8 mouse cellular contexts compared by ENCODE assay signal in genomic region chr3:93597221-93597913, GRCm38 (mm10). TPM values are rescaled to one million over a fixed set of nuclear protein-coding genes. Genes with fewer than 3 reads are reported as not detected.
DNase-seq lines count a peak whose midpoint lies in the region; ATAC-seq lines count a peak whose summit lies in the region.
"Had no signal": no experiment of that assay in that cellular context is flagged by ENCODE, and none has a peak within 500 bp of the region (broad histone marks: within the 10 kb centered on the region; RNA-seq: fewer than 3 reads in every experiment).

No protein-coding gene starts in this region.

- no peaks in the 10 kb centered on the region for H3K9me3 ChIP-seq in limb, embryonic 10.5 days (replicated peaks)
- no peaks in the 10 kb centered on the region for H3K9me3 ChIP-seq in midbrain, embryonic 13.5 days
- H3K9me3 ChIP-seq: midbrain, embryonic 12.5 days had no signal

- no peaks in the 10 kb centered on the region for H3K27me3 ChIP-seq in limb, embryonic 10.5 days (ENCODE audit: low read depth, poor library complexity, severe bottlenecking)
- no peaks in the 10 kb centered on the region for H3K27me3 ChIP-seq in midbrain, embryonic 13.5 days
- H3K27me3 ChIP-seq: midbrain, embryonic 12.5 days had no signal

- H3K27ac ChIP-seq in limb, embryonic 10.5 days = no peak overlapping the region
- no peak overlapping the region for H3K27ac ChIP-seq in midbrain, embryonic 13.5 days
- H3K27ac ChIP-seq: midbrain, embryonic 12.5 days had no signal

- H3K4me2 ChIP-seq in midbrain, embryonic 13.5 days (replicated peaks) = no peak overlapping the region
- H3K4me2 ChIP-seq: midbrain, embryonic 12.5 days had no signal

- peaks cover 17% of the 10 kb centered on the region for H3K4me1 ChIP-seq in limb, embryonic 10.5 days
- H3K4me1 ChIP-seq in midbrain, embryonic 13.5 days (replicated peaks) = no peaks in the 10 kb centered on the region

- ATAC-seq in midbrain, embryonic 13.5 days = 0 out of 2 replicates have a peak, but pooled peaks have one; percentile 17

- H3K4me3 ChIP-seq in limb, embryonic 10.5 days = no peak overlapping the region
- no peak overlapping the region for H3K4me3 ChIP-seq in midbrain, embryonic 13.5 days (replicated peaks)
- H3K4me3 ChIP-seq: midbrain, embryonic 12.5 days had no signal

- no peaks in the 10 kb centered on the region for H3K36me3 ChIP-seq in limb, embryonic 10.5 days
- H3K36me3 ChIP-seq in midbrain, embryonic 13.5 days = no peaks in the 10 kb centered on the region
- H3K36me3 ChIP-seq: midbrain, embryonic 12.5 days had no signal

- peak; percentile 52 for DNase-seq in T-cell, adult 2 months (ENCODE audit: low spot score)
- peak; percentile 80 for DNase-seq in embryo, embryonic 10.5 days (ENCODE audit: low spot score)
- DNase-seq in heart, adult 8-10 months (ENCODE audit: low spot score) = peak; percentile 91
- DNase-seq in kidney, adult 11 months = peak; percentile 85
- peak; percentile 41 for DNase-seq in limb, embryonic 10.5 days (ENCODE audit: low spot score)
- peak; percentile 44 for DNase-seq in testis, postnatal 10 days (ENCODE audit: low spot score)

- WGBS in limb, embryonic 10.5 days = 33% methylated on average over 5 of the region's 5 CpGs
- 55% methylated on average over 5 of the region's 5 CpGs for WGBS in midbrain, embryonic 13.5 days

- no peak overlapping the region for H3K9ac ChIP-seq in midbrain, embryonic 13.5 days (replicated peaks)
- H3K9ac ChIP-seq: midbrain, embryonic 12.5 days had no signal

RNA-seq across cellular contexts. Expression of gene S100a10, which starts 42.5 kb away (rescaled TPM):
- total RNA-seq in heart, adult 8-10 months (2022) = 10 to 100 TPM; 50.9 to 79.4 (median 56.8) TPM
- 74.9 and 78.4 TPM in 2 replicates for polyA plus RNA-seq in limb, embryonic 10.5 days (2016; fragmentation: Nextera tagmentation; extraction: Ambion mirVana)
- 90.8 and 93.2 TPM in 2 replicates for polyA plus RNA-seq in midbrain, embryonic 13.5 days (2015; fragmentation: Nextera tagmentation; extraction: Ambion mirVana)

RNA-seq across cellular contexts. Expression of gene Tdpoz2, which starts 55.1 kb away (rescaled TPM):
- not detected for total RNA-seq in heart, adult 8-10 months (2022)
- not detected in 2 replicates for polyA plus RNA-seq in limb, embryonic 10.5 days (2016; fragmentation: Nextera tagmentation; extraction: Ambion mirVana)
- polyA plus RNA-seq in midbrain, embryonic 13.5 days (2015; fragmentation: Nextera tagmentation; extraction: Ambion mirVana) = not detected in 2 replicates
- polyA plus RNA-seq: midbrain, embryonic 12.5 days had no signal

Comparison
In these comparisons a context has a peak if more than half of its experiments do, and no peak if none do; other contexts are left out.
1. DNase-seq: peak in every context shown above with its lines; median percentile 91 in heart, adult 8-10 months; 85 in kidney, adult 11 months; 80 in embryo, embryonic 10.5 days; 52 in T-cell, adult 2 months; 44 in testis, postnatal 10 days; 41 in limb, embryonic 10.5 days.